Mouse (Mus musculus) thymus, postnatal 25 days (tissue): ENCODE measurements around the gene Coasy.

Experiments used
- DNase-seq: peaks from one replicate; pipeline ENCODE4 v3.0.0; 2022

The Coasy gene

DNA sequence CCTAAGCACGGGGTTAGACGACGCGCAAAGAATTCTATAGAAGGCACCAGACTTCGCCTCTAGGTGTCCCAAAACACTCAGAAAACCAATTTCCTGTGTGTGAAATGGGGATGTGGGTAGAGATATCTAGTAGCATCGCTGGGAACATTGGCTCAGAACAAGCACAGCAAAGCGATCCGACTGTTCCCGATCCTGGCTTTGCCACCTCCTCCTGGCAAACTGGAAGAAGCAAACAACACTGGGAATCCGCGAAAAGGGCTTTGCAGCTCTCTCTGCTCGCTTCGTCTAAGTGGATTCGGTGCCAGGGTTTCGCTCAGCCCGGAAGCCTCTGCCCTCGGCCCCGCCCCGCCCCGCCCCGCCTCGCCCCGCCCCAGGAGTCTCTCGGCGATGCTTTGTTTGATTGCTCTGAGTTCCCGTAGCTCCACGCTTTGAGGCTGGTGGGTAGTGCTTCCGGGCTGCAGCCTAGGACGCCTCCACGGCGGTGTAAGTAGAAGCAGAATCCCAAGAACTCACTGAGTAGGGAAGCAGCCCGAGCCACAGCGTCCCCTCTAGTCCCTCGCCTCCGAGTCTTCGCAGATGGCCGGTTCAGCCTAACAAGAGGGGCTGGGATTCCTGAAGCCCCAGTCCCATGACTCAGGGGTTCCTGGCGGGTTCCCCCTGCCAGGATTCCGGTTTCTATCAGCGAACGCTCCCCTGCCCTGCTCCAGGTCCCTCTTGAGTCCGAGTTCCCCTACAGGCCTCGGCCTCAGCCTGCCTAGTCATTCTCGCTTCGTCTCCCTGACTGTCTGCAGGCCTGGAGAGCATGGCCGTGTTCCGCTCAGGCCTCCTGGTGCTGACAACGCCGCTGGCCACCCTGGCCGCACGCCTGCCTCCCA is at the start of gene Coasy:
Gene Coasy (plus strand): TSS at position 358 of the 875 bp plus-strand sequence.
- peak; percentile 85 for DNase-seq

DNA sequence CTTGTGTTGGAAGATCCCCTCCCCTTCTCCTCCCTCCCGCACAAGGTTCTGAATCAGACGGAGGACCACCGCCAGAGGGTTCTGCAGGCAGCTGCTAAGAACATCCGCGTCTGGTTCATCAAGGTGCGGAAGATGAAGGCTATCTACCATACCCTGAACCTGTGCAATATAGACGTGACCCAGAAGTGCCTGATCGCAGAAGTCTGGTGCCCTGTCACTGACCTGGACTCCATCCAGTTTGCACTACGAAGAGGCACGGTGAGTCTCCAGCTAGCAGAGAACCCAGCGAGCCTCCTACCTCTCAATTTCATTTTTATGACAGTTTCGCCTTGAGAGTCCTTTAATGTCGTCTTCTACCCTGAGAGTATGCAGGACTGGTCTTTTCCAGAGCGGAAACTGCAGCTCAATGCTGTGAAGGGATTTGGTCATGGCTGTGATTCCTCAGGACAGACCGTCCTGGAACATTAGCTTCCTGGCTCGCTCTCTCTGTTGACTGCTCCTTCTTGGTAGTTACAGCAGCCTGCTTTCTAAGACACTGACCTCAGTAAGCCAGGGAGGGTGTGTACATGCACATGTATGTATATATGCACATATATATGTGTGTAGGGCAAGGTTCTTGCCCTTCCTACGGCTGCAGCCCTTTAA is 48.4 kb upstream of the Coasy start:
- no peak for DNase-seq

DNA sequence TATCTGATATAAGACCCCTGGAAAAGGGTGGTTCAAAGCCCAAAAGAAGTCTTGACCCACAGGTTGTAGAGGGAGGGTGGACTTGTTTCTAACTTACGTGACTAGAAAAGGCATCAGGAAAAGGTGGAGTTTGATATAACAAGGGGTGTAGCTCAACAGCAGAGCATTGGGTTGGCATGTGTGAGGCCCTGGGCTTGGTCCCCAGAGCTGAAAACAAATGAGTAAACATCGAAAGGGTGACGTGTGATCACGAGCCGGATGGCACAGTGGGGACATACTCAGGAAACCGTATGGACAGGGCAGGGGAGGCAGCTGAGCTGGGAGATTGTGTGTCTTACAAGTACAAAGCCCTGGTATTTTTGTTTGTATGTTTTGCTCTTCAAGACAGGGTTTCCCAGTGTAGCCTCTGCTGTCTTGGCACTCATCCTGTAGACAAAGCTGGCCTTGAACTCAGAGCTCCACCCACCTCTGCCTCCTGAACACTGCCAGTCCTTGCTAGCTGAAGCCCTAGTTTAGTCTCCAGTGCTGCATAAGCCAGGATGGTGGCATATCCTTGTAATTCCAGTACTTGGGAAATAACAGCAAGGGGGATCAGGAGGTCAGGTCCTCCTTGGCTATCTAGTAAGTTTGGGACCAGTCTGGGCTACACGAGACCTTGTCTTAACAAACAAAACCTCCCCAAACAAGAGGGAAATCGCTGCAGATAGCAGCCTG is 47.6 kb upstream of the Coasy start:
- no peak for DNase-seq

DNA sequence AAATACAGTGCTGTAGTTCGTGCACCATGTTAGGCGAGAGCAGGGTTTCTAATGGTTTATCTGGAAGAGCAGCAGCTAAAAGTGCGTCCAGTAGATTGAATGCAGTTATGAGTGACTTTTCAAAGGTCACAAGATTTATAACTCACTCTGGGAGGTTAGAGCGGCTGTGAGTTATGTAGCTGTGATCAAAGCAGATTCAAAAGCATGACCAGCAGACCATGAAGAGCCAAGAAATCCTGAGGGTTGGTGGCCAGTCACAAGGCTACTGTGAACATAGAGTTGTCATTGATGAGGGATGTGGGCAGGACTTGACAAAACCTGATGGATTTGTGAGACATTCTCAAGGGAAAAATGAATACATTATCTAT is 47.1 kb upstream of the Coasy start:
- DNase-seq: no peak

DNA sequence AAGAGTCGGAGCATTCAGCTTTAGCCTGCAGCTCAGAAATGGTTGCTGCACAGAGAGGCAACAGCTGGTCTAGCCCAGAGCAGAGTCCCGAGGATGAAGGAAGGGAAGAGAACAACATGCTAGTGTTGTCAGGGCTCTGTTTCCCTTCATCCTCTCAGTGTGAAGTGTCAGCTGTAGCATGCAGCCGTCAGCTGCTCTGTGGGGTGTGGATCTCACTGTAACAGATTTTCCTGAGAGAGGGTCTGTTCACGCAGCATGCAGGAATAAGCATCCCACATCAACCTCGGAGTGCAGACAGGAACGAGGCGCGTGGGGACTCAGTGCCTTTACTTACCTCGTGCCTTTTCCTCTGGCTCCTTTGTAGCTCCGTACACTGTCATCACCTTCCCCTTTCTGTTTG is 44.6 kb upstream of the Coasy start:
- no peak for DNase-seq

DNA sequence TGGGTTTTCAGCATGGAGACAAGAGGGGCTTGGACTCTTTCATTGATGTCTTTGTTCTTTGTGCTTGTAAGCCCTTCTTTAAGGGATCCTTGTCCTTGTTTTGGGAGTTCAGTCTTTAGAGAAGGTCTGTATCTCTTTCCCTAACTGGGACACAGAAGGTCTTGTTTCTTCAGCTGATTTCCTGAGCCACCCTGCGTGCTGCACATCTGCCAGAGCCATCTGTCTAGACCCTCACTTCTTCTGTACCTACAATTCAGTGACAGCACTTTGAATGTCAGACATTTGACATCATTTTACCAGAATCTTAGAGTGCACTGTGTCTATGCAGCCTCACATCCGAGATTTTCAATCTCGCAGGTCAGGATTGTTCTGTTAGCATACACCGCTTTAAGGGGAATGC is 36.5 kb upstream of the Coasy start:
- peak; percentile 41 for DNase-seq

DNA sequence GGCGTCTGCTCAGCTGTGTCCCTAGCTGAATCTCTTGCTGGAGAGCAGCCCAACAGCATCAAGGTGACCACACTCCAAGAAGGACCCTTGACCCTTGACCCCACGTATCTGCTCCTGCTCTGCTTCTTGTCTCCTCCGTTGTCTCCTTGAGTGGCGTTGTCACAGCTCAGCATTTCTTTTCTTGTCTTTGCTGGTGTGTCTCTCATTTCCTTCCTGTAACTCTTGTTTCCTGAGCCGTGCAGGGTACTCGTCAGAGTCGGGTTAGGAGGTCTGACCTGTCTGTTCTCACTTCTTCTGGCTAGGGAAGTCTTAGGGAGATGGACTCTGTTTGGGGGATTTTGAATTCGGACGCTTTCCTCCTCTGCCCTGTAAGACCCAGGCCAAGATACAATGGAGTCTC is 35.9 kb upstream of the Coasy start:
- peak; percentile 55 for DNase-seq

DNA sequence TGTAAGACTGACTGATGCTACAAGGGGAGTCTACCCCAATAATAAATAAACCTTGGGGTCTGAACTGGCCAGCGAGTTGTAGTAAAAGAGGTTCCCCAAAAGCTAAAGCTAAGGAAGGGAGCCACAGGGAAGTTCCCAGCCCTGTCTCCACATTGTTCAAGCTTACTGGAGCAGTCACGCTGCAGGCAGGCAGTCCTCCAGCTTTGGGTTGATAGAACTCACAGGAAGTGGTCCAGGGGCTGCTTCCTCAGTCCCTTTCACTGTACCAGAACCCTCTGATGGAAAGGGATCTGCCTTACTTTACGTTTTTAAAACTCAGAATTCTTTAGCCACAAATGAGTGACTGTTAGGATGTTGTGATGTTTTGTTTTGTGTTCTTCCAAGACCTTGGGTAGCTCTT is 34.9 kb upstream of the Coasy start:
- DNase-seq: no peak

DNA sequence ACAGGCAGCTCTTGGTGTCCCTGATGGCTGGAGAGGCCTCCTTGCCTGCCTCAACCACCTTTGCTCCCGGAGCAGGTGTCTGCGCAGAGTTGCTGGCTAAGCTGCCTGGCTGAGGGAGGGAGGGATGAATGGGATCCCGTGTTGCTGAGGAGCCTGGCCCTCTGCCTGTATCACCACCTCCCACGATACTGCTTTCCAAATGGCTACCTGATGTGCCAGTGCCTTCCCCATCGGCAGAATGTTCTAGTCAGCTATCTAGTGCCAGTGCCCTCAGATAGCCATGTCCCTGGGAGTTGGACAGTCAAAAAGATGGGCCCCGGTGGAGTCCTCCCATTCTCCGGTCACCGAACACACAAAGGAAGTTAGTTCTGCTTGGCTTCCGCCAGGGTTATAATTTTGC is 32.0 kb upstream of the Coasy start:
- no peak for DNase-seq

DNA sequence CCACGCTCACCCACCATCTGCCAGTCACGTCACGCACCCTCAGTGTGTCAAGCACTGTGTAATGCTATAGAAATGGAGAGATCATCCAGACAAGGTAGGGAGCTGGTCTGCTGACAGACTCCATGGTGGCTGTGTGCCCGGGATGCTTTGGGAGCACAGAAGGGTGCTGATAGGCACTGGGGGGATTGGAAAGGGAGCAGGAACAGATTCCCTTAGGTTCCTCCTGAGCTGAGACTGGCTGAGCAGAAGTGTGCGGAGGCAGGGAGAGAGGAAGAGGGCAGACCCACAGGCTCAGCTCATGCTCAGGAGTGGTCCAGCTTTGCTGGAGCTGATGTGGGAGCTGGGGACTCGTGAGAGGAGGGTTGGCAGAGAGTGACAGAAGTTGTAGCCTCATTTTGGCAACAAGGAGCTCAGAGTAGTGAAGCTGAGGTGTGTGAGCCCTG is 31.3 kb upstream of the Coasy start:
- DNase-seq: no peak

DNA sequence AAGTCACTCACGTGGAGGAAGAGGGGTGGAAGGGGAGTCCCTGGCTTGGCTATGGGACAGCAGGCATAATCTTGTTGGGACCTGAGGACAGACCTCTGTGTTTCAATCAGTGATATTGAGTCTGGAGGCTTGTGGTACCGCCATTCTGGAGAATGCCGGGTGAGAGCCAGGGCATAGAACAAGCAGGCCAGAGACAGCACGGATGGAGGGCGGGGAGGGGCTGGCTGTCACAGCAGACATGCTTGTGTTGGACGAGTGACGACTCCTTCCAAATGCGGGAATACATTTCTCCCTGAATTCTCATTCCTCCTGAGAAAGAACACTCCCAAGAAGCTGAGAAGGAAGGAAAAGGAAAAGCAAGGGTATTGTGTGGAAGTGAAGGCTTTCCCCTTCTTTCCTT is 30.7 kb upstream of the Coasy start:
- DNase-seq: no peak

DNA sequence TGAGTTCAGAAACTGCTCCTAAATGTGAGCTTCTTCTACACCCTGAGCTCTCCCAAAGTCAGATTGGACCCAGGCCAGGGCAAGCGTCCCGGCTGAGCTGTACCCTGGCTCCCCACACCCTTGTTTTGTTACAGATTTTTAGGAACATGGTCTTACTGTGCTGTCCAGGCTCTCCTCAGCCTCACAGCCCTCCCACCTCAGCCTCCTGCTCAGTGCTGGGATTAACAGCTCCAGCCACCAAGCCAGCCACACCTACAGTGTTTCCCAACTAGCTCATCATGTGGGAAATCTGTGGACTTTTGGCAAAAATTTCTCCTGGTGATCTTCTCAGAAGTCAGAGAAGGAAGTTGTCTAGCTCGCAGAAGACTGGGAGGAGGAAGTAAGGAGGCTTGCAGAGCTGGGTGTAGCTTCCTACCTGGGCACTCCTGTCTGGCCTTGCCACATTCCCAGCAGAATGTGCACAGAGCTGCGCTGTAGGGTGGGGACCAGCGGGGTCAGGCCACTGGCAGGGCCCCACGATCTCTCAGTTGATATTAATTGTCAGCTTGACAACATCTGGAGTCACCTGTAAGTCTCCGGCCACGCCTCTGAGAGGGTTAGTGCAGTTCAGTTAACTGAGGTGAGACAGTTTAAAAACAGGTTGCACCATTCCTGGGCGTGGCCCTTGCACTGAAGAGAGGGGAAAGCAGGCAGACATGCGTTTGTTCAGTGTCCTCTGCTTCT is 29.5 kb upstream of the Coasy start:
- no peak for DNase-seq

DNA sequence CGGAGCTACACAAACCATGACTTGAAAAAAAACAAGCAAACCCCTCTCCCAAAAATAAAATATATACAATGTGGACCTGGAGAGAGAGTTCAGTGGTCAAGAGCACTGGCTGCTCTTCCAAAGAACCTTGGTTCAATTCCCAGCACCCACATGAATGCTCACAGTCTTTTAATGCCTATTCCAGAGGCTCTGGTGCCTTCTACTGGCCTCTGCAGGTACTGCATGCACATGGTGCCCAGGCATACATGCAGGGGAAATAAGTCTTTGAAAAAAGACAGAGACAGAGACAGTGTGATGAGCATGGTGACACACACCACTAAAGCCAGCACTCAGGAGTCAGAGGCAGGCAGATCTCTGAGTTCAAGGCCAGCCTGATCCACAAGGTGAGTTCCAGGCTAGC is 28.4 kb upstream of the Coasy start:
- peak; percentile 54 for DNase-seq

DNA sequence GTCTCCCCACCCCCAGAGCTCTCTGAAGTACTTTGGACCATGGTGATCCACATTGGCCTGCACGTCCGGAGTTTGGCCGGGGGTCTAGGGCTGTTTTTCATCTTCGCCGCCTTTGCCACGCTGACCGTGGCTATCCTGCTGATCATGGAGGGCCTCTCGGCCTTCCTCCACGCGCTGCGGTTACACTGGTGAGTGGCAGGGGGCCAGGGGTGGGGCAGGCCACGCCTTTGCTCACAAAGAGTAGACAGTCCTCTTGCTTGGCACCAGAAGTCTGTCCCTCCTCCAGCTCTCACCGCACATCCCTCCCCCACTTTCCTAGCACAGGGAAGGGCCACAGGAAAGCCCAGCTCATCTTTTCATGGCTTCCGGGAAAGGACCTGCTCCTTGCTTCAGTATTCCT is 26.9 kb upstream of the Coasy start:
- DNase-seq: no peak

DNA sequence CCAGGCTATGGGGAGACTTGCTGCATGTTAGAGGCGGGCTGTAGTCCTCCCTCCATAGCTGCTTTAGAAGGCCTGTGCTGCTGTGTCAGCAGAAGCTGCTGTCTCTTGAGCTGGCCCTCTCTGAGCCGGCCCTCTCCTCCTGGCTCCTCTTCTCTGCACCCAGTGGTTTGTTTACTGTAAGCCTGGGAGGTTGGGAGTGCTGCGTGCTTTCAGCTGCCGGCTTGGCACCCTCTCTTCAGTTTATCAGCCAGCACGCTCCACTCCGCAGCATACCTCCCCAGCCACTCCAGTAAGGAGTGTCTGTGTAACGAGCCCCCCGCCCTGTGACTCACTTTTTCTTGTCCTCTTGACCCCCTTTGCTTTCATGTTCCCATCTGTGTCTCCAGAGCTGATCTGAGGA is 25.5 kb upstream of the Coasy start:
- DNase-seq: no peak

DNA sequence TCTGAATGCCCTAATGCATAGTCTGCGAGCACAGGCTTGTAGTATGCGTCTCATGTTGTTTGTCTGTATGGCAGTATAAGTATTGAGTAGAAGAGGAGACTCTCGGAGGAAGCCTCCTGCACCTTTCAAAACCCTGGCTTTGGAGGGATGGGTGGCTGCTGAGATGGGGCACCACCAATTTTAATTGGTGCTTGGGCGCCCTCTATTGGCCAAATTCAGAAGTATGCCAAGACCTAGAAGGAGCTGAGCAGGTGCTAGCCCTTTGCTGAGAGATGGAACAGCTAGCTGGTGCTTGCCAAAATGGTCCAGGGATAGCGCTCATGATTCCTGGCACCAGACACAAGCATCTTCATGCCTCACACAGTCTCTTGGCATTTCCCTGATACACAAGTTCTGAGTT is 24.5 kb upstream of the Coasy start:
- DNase-seq: peak; percentile 92

DNA sequence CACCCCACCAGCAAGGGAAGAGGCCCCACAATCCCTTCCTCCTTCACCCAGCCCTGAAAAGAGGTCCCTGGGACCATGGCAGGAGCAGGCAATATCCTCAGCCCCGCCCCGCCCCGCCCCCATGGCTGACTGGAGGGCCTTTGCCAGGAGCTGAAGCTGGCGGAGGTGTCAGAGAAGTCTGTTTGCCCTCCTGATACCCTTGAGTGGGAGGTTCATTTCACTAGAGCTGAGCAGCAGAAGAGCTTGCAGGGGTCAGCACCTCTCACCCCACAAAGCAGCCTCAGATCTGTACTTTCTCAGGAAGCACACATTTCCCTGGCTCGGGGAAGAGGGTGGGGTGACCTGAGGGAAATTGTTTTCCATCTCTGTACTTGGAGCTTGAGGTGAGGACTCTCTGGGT is 23.6 kb upstream of the Coasy start:
- no peak for DNase-seq

DNA sequence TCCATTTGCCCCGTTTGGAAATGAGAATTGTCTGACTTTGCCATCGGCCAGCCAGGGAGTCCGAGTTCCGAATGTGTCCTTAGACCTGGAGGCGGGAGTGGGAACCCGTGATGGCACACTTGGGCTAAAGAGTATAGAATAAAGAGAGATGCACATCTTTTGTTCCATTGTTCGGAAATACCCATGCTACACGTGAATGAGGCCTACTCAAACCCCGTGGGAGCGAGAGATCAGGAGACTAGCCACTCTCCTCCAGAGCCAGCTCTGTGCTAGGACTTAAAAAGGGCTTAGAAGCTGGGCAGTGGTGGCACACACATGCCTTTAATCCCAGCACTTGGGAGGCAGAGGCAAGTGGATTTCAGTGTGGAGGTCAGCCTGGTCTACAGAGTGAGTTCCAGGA is 22.9 kb upstream of the Coasy start:
- DNase-seq: no peak

DNA sequence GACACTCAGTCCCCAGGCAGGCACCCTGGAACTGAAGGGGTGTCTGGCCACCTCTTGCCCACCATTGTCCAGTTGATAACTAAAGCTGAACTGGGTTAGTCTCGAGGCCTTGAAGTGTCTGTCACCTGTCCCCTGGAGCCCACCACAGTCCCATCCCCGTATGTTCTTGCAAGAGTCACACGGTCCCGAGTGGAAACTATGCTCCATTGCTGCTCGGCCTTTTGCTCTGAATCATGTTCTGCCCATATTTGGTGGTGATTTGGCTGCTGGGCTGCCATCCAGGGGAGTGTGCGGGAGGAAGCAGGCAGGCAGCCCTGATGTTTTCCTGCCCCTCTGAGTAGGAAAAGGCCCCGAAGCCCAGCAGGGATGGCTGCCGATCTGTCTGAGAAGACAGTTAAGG is 22.2 kb upstream of the Coasy start:
- no peak for DNase-seq

DNA sequence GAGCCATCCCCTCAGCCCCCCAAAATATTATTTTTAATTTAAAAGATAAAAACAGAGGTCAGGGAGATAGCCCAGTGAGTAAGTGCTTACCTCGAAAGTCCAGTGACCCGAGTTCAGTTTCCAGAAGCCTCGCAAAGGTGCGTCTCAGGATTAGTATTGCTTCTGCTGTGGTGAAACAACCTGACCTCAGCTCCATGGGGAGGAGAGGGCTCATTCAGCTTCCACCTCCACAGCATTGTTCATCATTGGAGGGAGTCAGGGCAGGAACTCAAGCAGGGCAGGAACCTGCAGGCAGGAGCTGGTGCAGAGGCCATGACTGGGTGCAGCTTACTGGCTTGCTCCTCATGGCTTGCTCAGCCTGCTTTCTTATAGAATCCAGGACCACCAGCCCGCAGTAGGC is 21.3 kb upstream of the Coasy start:
- DNase-seq: no peak

DNA sequence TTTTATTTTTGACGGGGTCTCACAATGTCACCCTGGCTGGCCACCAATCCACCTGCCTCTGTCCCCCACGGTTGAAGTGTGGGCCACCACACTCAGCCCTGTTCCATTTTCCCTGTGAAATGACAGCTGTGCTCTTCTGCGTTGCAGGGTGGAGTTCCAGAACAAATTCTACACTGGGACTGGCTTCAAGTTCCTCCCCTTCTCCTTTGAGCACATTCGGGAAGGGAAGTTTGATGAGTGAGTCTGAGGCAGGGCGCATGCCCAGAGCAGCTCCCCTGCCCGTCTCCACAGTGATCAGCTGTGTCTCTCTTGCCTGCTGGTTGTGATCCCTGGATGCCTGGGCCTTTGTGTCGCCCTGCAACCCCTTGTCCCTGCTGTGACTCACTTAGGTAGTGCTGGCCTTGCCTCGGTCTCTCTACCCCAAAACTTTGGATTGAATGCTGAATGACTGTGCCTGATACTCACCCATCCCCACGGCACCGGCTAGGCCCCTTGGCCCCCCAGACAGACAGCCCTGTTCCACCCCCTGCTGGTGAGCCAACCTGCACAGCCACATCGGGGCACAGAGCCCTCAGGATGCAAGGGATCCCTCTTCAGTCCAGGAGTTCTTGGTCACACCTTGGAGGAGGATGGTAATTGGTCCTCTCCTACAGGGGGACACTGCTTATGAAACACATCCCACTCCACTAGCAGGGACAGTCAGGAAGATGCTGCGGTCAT is 20.0 kb upstream of the Coasy start:
- no peak for DNase-seq

DNA sequence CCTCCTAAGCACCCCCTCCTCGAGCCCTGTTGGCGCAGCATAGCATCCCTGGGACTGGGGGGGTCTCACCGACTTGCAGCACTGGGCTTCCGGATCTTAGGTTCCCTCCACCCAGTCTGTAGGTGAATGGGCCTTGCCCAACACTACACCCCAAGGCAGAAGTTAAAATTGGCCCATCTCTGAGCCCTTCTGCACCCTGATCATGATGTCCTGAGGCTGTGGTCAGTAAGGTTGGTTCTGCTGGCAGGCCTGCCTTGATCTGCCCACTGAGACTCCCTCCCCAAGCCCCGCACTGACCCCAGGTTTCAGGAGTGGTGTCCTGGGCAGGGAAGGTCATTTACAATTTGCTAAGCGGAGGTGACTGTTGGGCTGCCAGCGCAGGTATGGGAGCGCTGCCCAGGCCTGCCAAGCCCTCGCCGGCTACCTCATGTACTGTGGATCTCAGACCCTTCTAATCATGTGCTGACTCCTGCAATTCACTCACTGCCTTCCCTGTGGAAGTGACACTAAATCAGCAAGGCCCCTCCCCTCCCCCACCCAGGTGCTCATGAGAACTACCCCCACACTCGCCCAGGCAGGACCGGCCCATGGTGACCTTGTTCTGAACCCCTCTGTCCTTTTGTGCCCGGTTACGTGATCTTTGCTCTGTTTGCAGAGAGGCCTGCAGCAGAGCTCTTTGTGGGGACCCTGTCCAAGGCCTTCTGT is 19.2 kb upstream of the Coasy start:
- DNase-seq: no peak
